ENCODE assay signal across 16 mouse cellular contexts in genomic region chr17:73984508-73984907, GRCm38 (mm10). TPM values are rescaled to one million over a fixed set of nuclear protein-coding genes. Genes with fewer than 3 reads are reported as not detected.
DNase-seq lines count a peak whose midpoint lies in the region; ATAC-seq and TF ChIP-seq lines count a peak whose summit lies in the region.
"Had no signal": no experiment of that assay in that cellular context is flagged by ENCODE, and none has a peak within 500 bp of the region (broad histone marks: within the 10 kb centered on the region; RNA-seq: fewer than 3 reads in every experiment).

No protein-coding gene starts in this region.

- H3K4me3 ChIP-seq in hindbrain, embryonic 11.5 days (ENCODE audit: low read depth, low read length): no peak overlapping the region
- no peak overlapping the region for H3K4me3 ChIP-seq in hindbrain, embryonic 16.5 days (ENCODE audit: low read length)
- no peak overlapping the region for H3K4me3 ChIP-seq in midbrain, embryonic 14.5 days (replicated peaks; ENCODE audit: low read depth, low read length)
- no peak overlapping the region for H3K4me3 ChIP-seq in midbrain, embryonic 16.5 days (ENCODE audit: low read depth, low read length)
- no peak overlapping the region for H3K4me3 ChIP-seq in embryonic facial prominence, embryonic 12.5 days
- H3K4me3 ChIP-seq in intestine, postnatal 0 days (ENCODE audit: low read depth, low read length): no peak overlapping the region
- H3K4me3 ChIP-seq: erythroblast, embryonic 14.5 days; heart, embryonic 13.5 days had no signal

- H3K27ac ChIP-seq in hindbrain, embryonic 11.5 days (ENCODE audit: low read depth, low read length): no peak overlapping the region
- H3K27ac ChIP-seq in hindbrain, embryonic 16.5 days (ENCODE audit: low read depth, low read length): no peak overlapping the region
- no peak overlapping the region for H3K27ac ChIP-seq in midbrain, embryonic 14.5 days (replicated peaks; ENCODE audit: low read depth, low read length)
- H3K27ac ChIP-seq in midbrain, embryonic 16.5 days (ENCODE audit: low read length): no peak overlapping the region
- 0 out of 2 replicates have a peak overlapping the region, but pooled peaks have one; percentile 5 for H3K27ac ChIP-seq in embryonic facial prominence, embryonic 12.5 days
- H3K27ac ChIP-seq in intestine, postnatal 0 days (ENCODE audit: low read depth, low read length): no peak overlapping the region
- H3K27ac ChIP-seq: heart, embryonic 13.5 days had no signal

- no peaks in the 10 kb centered on the region for H3K27me3 ChIP-seq in hindbrain, embryonic 11.5 days (ENCODE audit: control insufficient read depth, insufficient read depth, low read length)
- no peaks in the 10 kb centered on the region for H3K27me3 ChIP-seq in hindbrain, embryonic 16.5 days (replicated peaks; ENCODE audit: control insufficient read depth, insufficient read depth, low read length)
- no peaks in the 10 kb centered on the region for H3K27me3 ChIP-seq in midbrain, embryonic 14.5 days (ENCODE audit: control insufficient read depth, insufficient read depth, low read length)
- no peaks in the 10 kb centered on the region for H3K27me3 ChIP-seq in midbrain, embryonic 16.5 days (ENCODE audit: control insufficient read depth, insufficient read depth, low read depth, low read length)
- no peaks in the 10 kb centered on the region for H3K27me3 ChIP-seq in embryonic facial prominence, embryonic 12.5 days
- H3K27me3 ChIP-seq in intestine, postnatal 0 days (replicated peaks; ENCODE audit: control insufficient read depth, insufficient read depth, low read length): no peaks in the 10 kb centered on the region

- no peak overlapping the region for H3K4me2 ChIP-seq in hindbrain, embryonic 11.5 days (replicated peaks; ENCODE audit: low read depth, low read length)
- no peak overlapping the region for H3K4me2 ChIP-seq in hindbrain, embryonic 16.5 days (ENCODE audit: low read length)
- H3K4me2 ChIP-seq in midbrain, embryonic 14.5 days (ENCODE audit: low read length): no peak overlapping the region
- H3K4me2 ChIP-seq in midbrain, embryonic 16.5 days (ENCODE audit: low read length): no peak overlapping the region
- no peak overlapping the region for H3K4me2 ChIP-seq in embryonic facial prominence, embryonic 12.5 days (replicated peaks)
- H3K4me2 ChIP-seq in intestine, postnatal 0 days (replicated peaks; ENCODE audit: low read depth): no peak overlapping the region
- H3K4me2 ChIP-seq: heart, embryonic 13.5 days had no signal

- no peak overlapping the region for H3K9ac ChIP-seq in hindbrain, embryonic 11.5 days (ENCODE audit: low read depth, low read length)
- H3K9ac ChIP-seq in hindbrain, embryonic 16.5 days (ENCODE audit: low read depth, low read length): no peak overlapping the region
- H3K9ac ChIP-seq in midbrain, embryonic 14.5 days (replicated peaks; ENCODE audit: low read length): no peak overlapping the region
- no peak overlapping the region for H3K9ac ChIP-seq in midbrain, embryonic 16.5 days (ENCODE audit: low read depth, low read length)
- H3K9ac ChIP-seq in embryonic facial prominence, embryonic 12.5 days: no peak overlapping the region
- no peak overlapping the region for H3K9ac ChIP-seq in intestine, postnatal 0 days (ENCODE audit: low read depth, low read length)
- H3K9ac ChIP-seq: heart, embryonic 13.5 days had no signal

- no peaks in the 10 kb centered on the region for H3K4me1 ChIP-seq in hindbrain, embryonic 11.5 days (replicated peaks; ENCODE audit: control insufficient read depth, insufficient read depth, low read length)
- no peaks in the 10 kb centered on the region for H3K4me1 ChIP-seq in hindbrain, embryonic 16.5 days (ENCODE audit: control insufficient read depth, insufficient read depth, low read depth, low read length)
- H3K4me1 ChIP-seq in midbrain, embryonic 14.5 days (ENCODE audit: control insufficient read depth, insufficient read depth, low read length): no peaks in the 10 kb centered on the region
- no peaks in the 10 kb centered on the region for H3K4me1 ChIP-seq in midbrain, embryonic 16.5 days (ENCODE audit: control insufficient read depth, insufficient read depth, low read length)
- H3K4me1 ChIP-seq in embryonic facial prominence, embryonic 12.5 days: peaks cover 7% of the 10 kb centered on the region; the same call in 1 of the 2 replicates
- H3K4me1 ChIP-seq in intestine, postnatal 0 days (replicated peaks; ENCODE audit: control insufficient read depth, insufficient read depth, low read length): no peaks in the 10 kb centered on the region

- DNase-seq in hindbrain, embryonic 11.5 days (ENCODE audit: low spot score): peak; percentile 15
- peak; percentile 39 for DNase-seq in midbrain, embryonic 14.5 days
- DNase-seq in natural killer cell, adult 2 months (ENCODE audit: low spot score in 2 of 2): peak; percentile 1 to 41
- DNase-seq in testis, postnatal 10 days (ENCODE audit: low spot score): no peak
- DNase-seq: adrenal gland, postnatal 25 days; B cell, adult 2 months; cerebellum, postnatal 14 days; gastrocnemius, postnatal 36 days; kidney, adult 2 months; spleen, adult 18-20 months had no signal

- no peaks in the 10 kb centered on the region for H3K9me3 ChIP-seq in hindbrain, embryonic 11.5 days (ENCODE audit: control insufficient read depth, low read length)
- no peaks in the 10 kb centered on the region for H3K9me3 ChIP-seq in hindbrain, embryonic 16.5 days (ENCODE audit: control insufficient read depth, low read length)
- no peaks in the 10 kb centered on the region for H3K9me3 ChIP-seq in midbrain, embryonic 14.5 days (ENCODE audit: control insufficient read depth, low read length)
- no peaks in the 10 kb centered on the region for H3K9me3 ChIP-seq in midbrain, embryonic 16.5 days (replicated peaks; ENCODE audit: control insufficient read depth, low read length, poor library complexity, severe bottlenecking)
- no peaks in the 10 kb centered on the region for H3K9me3 ChIP-seq in embryonic facial prominence, embryonic 12.5 days
- no peaks in the 10 kb centered on the region for H3K9me3 ChIP-seq in intestine, postnatal 0 days (ENCODE audit: control insufficient read depth)
- H3K9me3 ChIP-seq: heart, embryonic 13.5 days had no signal

- WGBS in hindbrain, embryonic 11.5 days: 23% methylated on average over 4 of the region's 4 CpGs
- 32% methylated on average over 4 of the region's 4 CpGs for WGBS in hindbrain, embryonic 16.5 days
- 30% methylated on average over 4 of the region's 4 CpGs for WGBS in midbrain, embryonic 14.5 days
- whole genome bisulfite sequencing in midbrain, embryonic 16.5 days: 18% methylated on average over 4 of the region's 4 CpGs
- WGBS in embryonic facial prominence, embryonic 12.5 days: 12% methylated on average over 4 of the region's 4 CpGs
- 21% methylated on average over 4 of the region's 4 CpGs for WGBS in intestine, postnatal 0 days

- ATAC-seq in hindbrain, embryonic 11.5 days (ENCODE audit: low FRiP score): no peak
- ATAC-seq in hindbrain, embryonic 16.5 days: no peak
- no peak for ATAC-seq in midbrain, embryonic 14.5 days (ENCODE audit: low FRiP score, low TSS enrichment)
- ATAC-seq in midbrain, embryonic 16.5 days: no peak
- no peak for ATAC-seq in embryonic facial prominence, embryonic 12.5 days (ENCODE audit: insufficient number of reproducible peaks, insufficient read depth, low FRiP score, low TSS enrichment)
- no peak for ATAC-seq in intestine, postnatal 0 days

- no peak for TF ChIP-seq CTCF in intestine, postnatal 0 days (IDR thresholded peaks at IDR 0.05; ENCODE audit: low read depth)

- no peaks in the 10 kb centered on the region for H3K36me3 ChIP-seq in hindbrain, embryonic 11.5 days (ENCODE audit: control insufficient read depth, insufficient read depth, low read length)
- no peaks in the 10 kb centered on the region for H3K36me3 ChIP-seq in hindbrain, embryonic 16.5 days (ENCODE audit: control insufficient read depth, insufficient read depth, low read length)
- no peaks in the 10 kb centered on the region for H3K36me3 ChIP-seq in midbrain, embryonic 14.5 days (ENCODE audit: control insufficient read depth, insufficient read depth, low read length)
- H3K36me3 ChIP-seq in midbrain, embryonic 16.5 days (ENCODE audit: control insufficient read depth, insufficient read depth, low read length): no peaks in the 10 kb centered on the region
- no peaks in the 10 kb centered on the region for H3K36me3 ChIP-seq in embryonic facial prominence, embryonic 12.5 days
- no peaks in the 10 kb centered on the region for H3K36me3 ChIP-seq in intestine, postnatal 0 days (ENCODE audit: control insufficient read depth, insufficient read depth)
- H3K36me3 ChIP-seq: heart, embryonic 13.5 days had no signal

RNA-seq across cellular contexts. Expression of gene Xdh, which starts 34.5 kb away (rescaled TPM):
- polyA plus RNA-seq in hindbrain, embryonic 11.5 days (2014; fragmentation: Nextera tagmentation; extraction: Ambion mirVana): 0.48 and 0.56 TPM in 2 replicates
- 0.28 and 0.30 TPM in 2 replicates for polyA plus RNA-seq in hindbrain, embryonic 16.5 days (2015; fragmentation: Nextera tagmentation; extraction: Ambion mirVana)
- polyA plus RNA-seq in midbrain, embryonic 14.5 days (2014; fragmentation: Nextera tagmentation; extraction: Ambion mirVana): 0.26 and 0.30 TPM in 2 replicates
- polyA plus RNA-seq in midbrain, embryonic 16.5 days (2015; fragmentation: Nextera tagmentation; extraction: Ambion mirVana): 0.31 and 0.70 TPM in 2 replicates
- polyA plus RNA-seq in embryonic facial prominence, embryonic 12.5 days (2016; fragmentation: Nextera tagmentation; extraction: Ambion mirVana): 0.69 and 0.70 TPM in 2 replicates
- polyA plus RNA-seq in intestine, postnatal 0 days (2015; fragmentation: Nextera tagmentation; extraction: Ambion mirVana): 42.9 and 51.1 TPM in 2 replicates

Comparison
In these comparisons a context has a peak if more than half of its experiments do, and no peak if none do; other contexts are left out.
1. RNA of gene Xdh, which starts 34.5 kb away (polyA plus RNA-seq): 42.9 to 51.1 TPM in intestine, postnatal 0 days; 0.69 to 0.70 TPM in embryonic facial prominence, embryonic 12.5 days, 0.31 to 0.70 TPM in midbrain, embryonic 16.5 days, 0.48 to 0.56 TPM in hindbrain, embryonic 11.5 days, 0.26 to 0.30 TPM in midbrain, embryonic 14.5 days and 0.28 to 0.30 TPM in hindbrain, embryonic 16.5 days; every median in the first group is over 10 times any median in the second.